Mouse (Mus musculus): Measurements from ENCODE around the gene Klf13.

DNA sequence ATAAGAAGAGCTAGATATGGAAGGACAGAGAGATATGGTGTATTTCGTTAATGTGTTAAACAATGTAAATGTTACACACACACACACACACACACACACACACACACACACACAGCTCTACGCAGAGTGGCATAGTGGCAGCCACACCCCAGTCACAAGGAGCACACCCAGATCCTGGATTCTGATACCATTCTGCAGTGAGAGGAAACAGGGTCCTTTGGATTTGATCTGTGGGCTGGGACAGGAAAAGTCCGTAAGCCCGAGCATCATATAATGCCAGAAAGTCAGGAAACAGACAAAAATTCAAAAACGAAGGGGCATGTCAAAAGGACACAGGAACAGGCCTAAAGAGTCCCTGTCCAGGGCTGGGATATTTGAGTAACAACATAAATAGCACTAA is 33.1 kb downstream of the Klf13 start:
- TF ChIP-seq GABPA (IDR thresholded peaks at IDR 0.05; ENCODE audit: insufficient replicate concordance, low read depth, low read length): no peak
- no peak for TF ChIP-seq POLR2A (IDR thresholded peaks at IDR 0.05; ENCODE audit: low read depth, low read length)
- TF ChIP-seq NELFE (IDR thresholded peaks at IDR 0.05; ENCODE audit: low read depth, low read length): no peak

All from CH12.LX (cell line).